Mouse (Mus musculus): ENCODE data around the gene Prrc2c. TPM values are rescaled to one million over a fixed set of nuclear protein-coding genes. Genes with fewer than 3 reads are reported as not detected.
"Not testable (repeated sequence)": the region's sequence is repeated elsewhere in the genome, so short reads cannot be mapped to it uniquely, and the experiment has no call there.

The Prrc2c gene
- 147 TPM in 2 replicates for polyA plus RNA-seq (2015; fragmentation: Nextera tagmentation; extraction: Ambion mirVana)

DNA sequence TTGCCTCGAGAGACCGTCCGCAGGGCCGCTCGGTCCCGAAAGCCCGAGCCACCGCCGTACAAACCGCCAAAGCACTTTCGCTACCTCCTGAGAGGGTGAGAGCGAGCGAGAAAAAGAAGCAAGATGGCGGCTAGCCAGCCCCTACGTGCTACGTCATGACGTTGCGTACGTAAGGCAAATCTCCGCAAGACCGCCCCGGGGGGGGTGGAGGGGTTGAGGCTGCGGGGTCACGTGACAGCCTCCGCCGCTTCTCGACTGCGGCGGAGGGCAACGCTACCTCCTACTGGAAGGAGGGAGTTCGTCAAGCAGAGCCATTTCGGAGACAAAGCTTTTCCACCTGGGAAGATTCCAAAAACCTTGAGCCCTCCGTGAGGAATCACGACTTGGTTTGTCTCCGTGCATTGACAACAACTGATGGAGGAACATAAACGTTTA is at the start of gene Prrc2c:
Prrc2c (minus strand) TSS at position 156 of the 435 bp plus-strand sequence.
- peak within 1 kb of the TSS; percentile 97 for H3K4me3 ChIP-seq (ENCODE audit: low read length)
- peak within 1 kb of the TSS; percentile 99 for H3K9ac ChIP-seq (ENCODE audit: low read length)
- no peaks in the 10 kb centered on the region for H3K9me3 ChIP-seq (ENCODE audit: control insufficient read depth, low read length)
- H3K4me1 ChIP-seq (replicated peaks; ENCODE audit: control insufficient read depth, insufficient read depth, low read length): peaks cover 10% of the 10 kb centered on the region; the same call in 1 of the 2 replicates
- H3K27me3 ChIP-seq (ENCODE audit: control insufficient read depth, insufficient read depth, low read depth, low read length): no peaks in the 10 kb centered on the region
- peak within 1 kb of the TSS; percentile 93 for H3K4me2 ChIP-seq (ENCODE audit: low read depth, low read length)
- ATAC-seq (ENCODE audit: low read depth): peak; percentile 96
- H3K27ac ChIP-seq (ENCODE audit: low read length): peak within 1 kb of the TSS; percentile 100
- no peaks in the 10 kb centered on the region for H3K36me3 ChIP-seq (ENCODE audit: control insufficient read depth, insufficient read depth, low read length)
- whole genome bisulfite sequencing: under 1% methylated on average over 36 of the region's 36 CpGs

DNA sequence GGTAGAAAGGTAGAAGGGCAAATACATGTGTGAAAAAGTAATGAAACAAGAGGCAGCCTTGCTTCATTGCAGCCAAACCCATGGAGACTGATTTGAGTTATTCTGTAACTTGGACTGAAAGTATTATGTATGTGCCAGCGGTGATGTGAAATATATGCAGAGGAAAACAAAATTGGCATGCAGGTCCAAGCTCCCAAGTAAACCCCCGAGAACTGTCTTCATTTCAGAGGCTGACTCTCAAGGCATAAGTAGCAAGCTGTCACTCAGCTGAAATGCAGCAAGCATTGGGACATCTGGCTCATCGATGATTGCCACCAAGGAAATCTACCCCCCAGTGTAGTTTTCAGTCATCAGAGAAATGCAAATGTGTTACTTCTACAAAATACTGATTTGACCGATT is 44.9 kb upstream of the Prrc2c start:
- Histone ChIP-seq H3K4me2 (ENCODE audit: low read depth, low read length) (no peak overlapping the region), H3K36me3 (ENCODE audit: control insufficient read depth, insufficient read depth, low read length) (no peaks in the 10 kb centered on the region), H3K4me1 (replicated peaks; ENCODE audit: control insufficient read depth, insufficient read depth, low read length) (no peaks in the 10 kb centered on the region), H3K4me3 (ENCODE audit: low read length) (no peak overlapping the region), H3K9ac (ENCODE audit: low read length) (no peak overlapping the region), H3K27me3 (ENCODE audit: control insufficient read depth, insufficient read depth, low read depth, low read length) (no peaks in the 10 kb centered on the region), H3K9me3 (ENCODE audit: control insufficient read depth, low read length) (no peaks in the 10 kb centered on the region), H3K27ac (ENCODE audit: low read length) (no peak overlapping the region)
- 72% methylated on average over 4 of the region's 4 CpGs for WGBS
- ATAC-seq (ENCODE audit: low read depth): no peak

DNA sequence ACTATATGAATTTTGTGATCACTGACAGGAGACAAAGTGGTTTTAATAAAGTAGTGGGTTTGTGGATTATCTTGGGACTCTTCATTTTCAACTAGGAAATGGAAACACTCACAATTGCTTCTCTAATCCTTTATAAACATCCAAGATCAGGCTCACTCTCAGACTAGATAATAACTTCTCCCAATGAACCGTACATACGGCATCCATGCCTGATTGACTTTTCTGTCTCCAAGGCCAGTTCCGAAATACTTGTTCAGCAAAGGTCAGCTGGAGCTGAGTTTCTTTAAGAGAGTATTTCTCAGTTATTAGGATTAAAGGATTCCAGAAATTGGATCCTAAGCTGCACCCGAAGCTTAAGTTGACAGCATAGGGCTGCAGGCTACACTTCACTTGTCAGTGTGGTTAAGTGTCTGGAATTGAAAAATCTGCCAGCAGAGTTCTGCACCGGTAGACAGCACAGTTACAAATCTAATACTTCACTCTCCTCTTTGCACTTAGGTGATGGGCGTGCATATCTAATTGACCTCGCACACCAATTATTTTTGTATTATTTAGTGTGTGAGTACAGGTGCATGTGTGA is 43.4 kb upstream of the Prrc2c start:
- Histone ChIP-seq H3K9ac (ENCODE audit: low read length) (no peak overlapping the region), H3K27ac (ENCODE audit: low read length) (no peak overlapping the region), H3K27me3 (ENCODE audit: control insufficient read depth, insufficient read depth, low read depth, low read length) (no peaks in the 10 kb centered on the region), H3K4me2 (ENCODE audit: low read depth, low read length) (no peak overlapping the region), H3K4me1 (replicated peaks; ENCODE audit: control insufficient read depth, insufficient read depth, low read length) (no peaks in the 10 kb centered on the region), H3K4me3 (ENCODE audit: low read length) (no peak overlapping the region), H3K9me3 (ENCODE audit: control insufficient read depth, low read length) (no peaks in the 10 kb centered on the region), H3K36me3 (ENCODE audit: control insufficient read depth, insufficient read depth, low read length) (no peaks in the 10 kb centered on the region)
- 77% methylated on average over 7 of the region's 7 CpGs for WGBS
- no peak for ATAC-seq (ENCODE audit: low read depth)

DNA sequence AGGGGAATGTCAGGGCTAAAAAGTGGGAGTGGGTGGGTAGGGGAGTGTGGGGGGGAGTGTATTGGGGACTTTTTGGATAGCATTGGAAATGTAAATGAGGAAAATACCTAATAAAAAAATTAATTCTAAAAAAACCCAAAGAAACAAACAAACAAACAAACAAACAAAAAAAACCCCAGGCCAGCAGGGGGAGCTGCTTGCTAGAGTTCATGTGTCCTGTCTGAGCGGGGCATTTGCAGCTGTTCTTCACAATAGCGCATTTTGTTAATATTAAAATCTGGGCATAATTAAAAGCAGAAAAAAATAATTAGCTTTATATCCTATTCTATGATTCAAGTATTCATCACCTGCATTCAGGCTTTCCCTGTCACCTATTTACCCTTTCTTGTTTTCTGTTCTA is 40.7 kb upstream of the Prrc2c start:
- not testable (repeated sequence) for H3K9me3 ChIP-seq (ENCODE audit: control insufficient read depth, low read length); H3K4me3 ChIP-seq (ENCODE audit: low read length); H3K4me1 ChIP-seq (replicated peaks; ENCODE audit: control insufficient read depth, insufficient read depth, low read length); H3K27me3 ChIP-seq (ENCODE audit: control insufficient read depth, insufficient read depth, low read depth, low read length); H3K36me3 ChIP-seq (ENCODE audit: control insufficient read depth, insufficient read depth, low read length); H3K27ac ChIP-seq (ENCODE audit: low read length); H3K9ac ChIP-seq (ENCODE audit: low read length); ATAC-seq (ENCODE audit: low read depth); H3K4me2 ChIP-seq (ENCODE audit: low read depth, low read length)
- 84% methylated on average over 2 of the region's 2 CpGs for WGBS

DNA sequence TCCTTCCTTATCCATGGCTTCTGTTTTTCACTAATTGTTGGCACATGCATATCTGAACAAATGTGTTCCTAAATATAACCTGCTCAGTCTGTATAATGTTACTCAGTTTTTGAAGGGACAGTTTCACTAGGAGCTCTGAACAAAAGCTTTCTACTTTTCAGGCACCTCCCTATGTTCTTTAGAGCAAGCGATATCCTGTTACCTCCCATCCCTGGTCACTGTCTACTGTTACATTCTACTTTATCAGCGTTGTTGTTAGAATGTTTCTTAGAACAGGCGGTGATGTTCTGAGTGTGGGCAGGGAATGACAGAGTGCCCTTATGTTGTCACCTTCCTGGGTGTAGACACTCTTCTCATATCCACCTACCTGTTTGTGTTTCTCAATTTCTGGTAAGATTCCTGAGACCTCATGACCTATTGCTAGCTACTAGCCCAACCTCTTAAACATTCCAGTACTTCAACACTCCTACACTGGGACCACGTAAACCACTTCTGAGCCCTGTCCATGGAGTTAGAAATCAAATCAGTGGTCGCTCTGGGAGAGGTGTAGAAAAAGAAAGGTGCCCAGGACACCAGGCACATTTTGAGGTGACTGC is 37.7 kb upstream of the Prrc2c start:
- H3K4me1 ChIP-seq (replicated peaks; ENCODE audit: control insufficient read depth, insufficient read depth, low read length): no peaks in the 10 kb centered on the region

DNA sequence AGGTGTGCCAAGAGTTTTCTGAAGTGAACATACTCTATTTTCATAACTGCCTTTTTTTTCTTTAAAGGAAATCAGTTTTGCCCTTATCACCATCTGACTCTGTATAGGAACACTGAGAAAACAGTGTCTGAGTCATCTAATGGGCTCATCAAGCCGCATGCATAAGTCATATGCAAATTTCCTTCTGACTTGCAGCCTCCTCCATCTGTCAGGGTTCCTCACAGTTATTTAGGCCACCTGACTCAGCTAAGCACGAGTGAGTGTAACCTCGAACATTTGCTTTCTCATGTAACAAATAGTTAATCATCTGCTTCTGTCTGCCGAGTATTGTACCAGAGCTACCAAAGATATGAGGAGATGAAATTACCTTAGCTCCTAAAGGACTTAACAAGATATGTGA is 33.3 kb upstream of the Prrc2c start:
- Histone ChIP-seq H3K9ac (ENCODE audit: low read length) (no peak overlapping the region), H3K27ac (ENCODE audit: low read length) (no peak overlapping the region), H3K4me3 (ENCODE audit: low read length) (no peak overlapping the region), H3K27me3 (ENCODE audit: control insufficient read depth, insufficient read depth, low read depth, low read length) (no peaks in the 10 kb centered on the region), H3K36me3 (ENCODE audit: control insufficient read depth, insufficient read depth, low read length) (no peaks in the 10 kb centered on the region), H3K4me1 (replicated peaks; ENCODE audit: control insufficient read depth, insufficient read depth, low read length) (no peaks in the 10 kb centered on the region), H3K4me2 (ENCODE audit: low read depth, low read length) (no peak overlapping the region), H3K9me3 (ENCODE audit: control insufficient read depth, low read length) (no peaks in the 10 kb centered on the region)
- WGBS: 49% methylated on average over 4 of the region's 4 CpGs
- no peak for ATAC-seq (ENCODE audit: low read depth)

More for the DNA sequence above, 37.7 kb upstream of the Prrc2c start:
- Histone ChIP-seq H3K27me3 (ENCODE audit: control insufficient read depth, insufficient read depth, low read depth, low read length) (no peaks in the 10 kb centered on the region), H3K9ac (ENCODE audit: low read length) (no peak overlapping the region), H3K4me2 (ENCODE audit: low read depth, low read length) (no peak overlapping the region), H3K27ac (ENCODE audit: low read length) (no peak overlapping the region), H3K36me3 (ENCODE audit: control insufficient read depth, insufficient read depth, low read length) (no peaks in the 10 kb centered on the region), H3K4me3 (ENCODE audit: low read length) (no peak overlapping the region), H3K9me3 (ENCODE audit: control insufficient read depth, low read length) (no peaks in the 10 kb centered on the region)
- WGBS: 63% methylated on average over 5 of the region's 5 CpGs
- ATAC-seq (ENCODE audit: low read depth): no peak; the same call in 1 of the 2 replicates

DNA sequence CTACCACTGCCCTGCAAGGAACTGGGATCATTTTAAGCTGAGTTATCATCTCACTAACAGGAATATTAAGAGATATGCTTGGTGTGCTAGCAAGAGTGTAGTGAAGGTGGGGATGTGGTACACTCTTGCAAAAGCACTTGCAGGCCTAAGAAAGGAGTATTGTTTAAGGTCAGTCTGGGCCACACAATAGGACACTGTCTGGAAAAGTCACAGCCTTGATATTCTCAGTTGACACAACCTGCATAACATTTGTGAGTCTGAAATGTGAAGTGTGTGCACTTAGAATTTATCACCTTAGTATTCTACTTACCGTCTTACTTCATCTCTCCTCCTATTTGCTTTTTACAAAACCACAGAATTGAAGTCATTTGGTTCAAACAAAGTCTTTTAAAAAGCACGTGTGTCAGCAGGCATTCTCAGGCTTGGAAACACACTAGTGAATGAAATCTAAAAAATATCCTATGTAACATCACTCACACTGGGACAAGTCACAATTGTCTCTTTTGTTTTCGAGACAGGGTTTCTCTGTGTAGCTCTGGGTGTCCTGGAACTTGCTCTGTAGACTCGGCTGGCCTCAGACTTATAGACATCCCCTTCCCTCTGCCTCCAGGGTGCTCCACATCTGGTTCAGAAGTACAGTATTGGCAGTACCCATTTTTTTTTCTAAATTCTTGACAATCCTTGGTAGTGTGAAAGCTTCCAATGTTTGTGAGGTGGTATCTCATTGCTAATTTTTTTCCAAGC is 31.4 kb upstream of the Prrc2c start:
- Histone ChIP-seq H3K4me2 (ENCODE audit: low read depth, low read length) (no peak overlapping the region), H3K4me3 (ENCODE audit: low read length) (no peak overlapping the region), H3K36me3 (ENCODE audit: control insufficient read depth, insufficient read depth, low read length) (no peaks in the 10 kb centered on the region), H3K9ac (ENCODE audit: low read length) (no peak overlapping the region), H3K27me3 (ENCODE audit: control insufficient read depth, insufficient read depth, low read depth, low read length) (no peaks in the 10 kb centered on the region), H3K4me1 (replicated peaks; ENCODE audit: control insufficient read depth, insufficient read depth, low read length) (no peaks in the 10 kb centered on the region), H3K27ac (ENCODE audit: low read length) (peak overlapping the region; percentile 27; the same call in 1 of the 2 replicates), H3K9me3 (ENCODE audit: control insufficient read depth, low read length) (no peaks in the 10 kb centered on the region)
- 49% methylated on average over 4 of the region's 4 CpGs for WGBS
- ATAC-seq (ENCODE audit: low read depth): peak; percentile 86

DNA sequence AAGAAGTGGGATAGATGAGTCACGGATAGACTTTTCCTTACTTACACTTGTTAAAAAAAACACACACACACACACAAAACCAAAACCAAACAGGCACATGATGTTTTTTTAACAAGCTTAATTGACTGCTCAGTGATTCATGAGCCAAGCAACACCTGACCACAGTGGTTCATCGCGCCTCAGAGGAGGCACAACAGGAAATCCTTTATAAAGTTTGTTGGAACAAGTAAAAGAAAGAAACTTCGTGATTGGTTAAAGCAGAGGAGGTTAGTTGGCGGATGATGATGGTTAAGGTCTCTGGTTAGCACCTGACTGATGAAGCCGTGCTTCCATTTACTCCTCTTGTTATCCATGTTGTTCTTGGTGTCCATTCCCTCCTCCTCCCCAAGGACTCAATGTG is 11.7 kb upstream of the Prrc2c start:
- 80% methylated on average over 6 of the region's 6 CpGs for whole genome bisulfite sequencing
- no peak overlapping the region for H3K4me3 ChIP-seq (ENCODE audit: low read length)
- H3K9me3 ChIP-seq (ENCODE audit: control insufficient read depth, low read length): no peaks in the 10 kb centered on the region
- H3K9ac ChIP-seq (ENCODE audit: low read length): no peak overlapping the region
- no peak for ATAC-seq (ENCODE audit: low read depth)
- H3K4me1 ChIP-seq (replicated peaks; ENCODE audit: control insufficient read depth, insufficient read depth, low read length): no peaks in the 10 kb centered on the region
- no peaks in the 10 kb centered on the region for H3K36me3 ChIP-seq (ENCODE audit: control insufficient read depth, insufficient read depth, low read length)
- no peak overlapping the region for H3K27ac ChIP-seq (ENCODE audit: low read length)
- H3K27me3 ChIP-seq (ENCODE audit: control insufficient read depth, insufficient read depth, low read depth, low read length): no peaks in the 10 kb centered on the region
- H3K4me2 ChIP-seq (ENCODE audit: low read depth, low read length): no peak overlapping the region

DNA sequence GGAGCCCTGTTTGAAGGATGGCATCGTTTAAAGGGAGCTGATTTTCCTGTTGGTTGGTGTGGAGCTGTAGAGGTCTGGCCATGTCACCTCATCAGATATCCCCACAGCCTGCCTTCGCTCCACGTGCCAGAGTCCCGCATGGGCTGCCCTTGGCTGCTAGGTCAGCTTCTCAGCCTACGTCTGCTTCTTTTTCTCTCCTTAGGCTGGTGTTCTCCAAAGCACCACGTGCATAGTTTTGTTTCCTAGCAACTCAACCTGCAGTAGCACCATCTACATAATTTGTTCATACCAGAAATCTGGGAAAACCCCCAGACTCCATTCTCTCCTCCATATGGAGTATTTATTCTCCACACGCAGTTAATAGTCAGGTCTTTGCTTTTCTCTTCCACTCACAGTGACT is 9.3 kb upstream of the Prrc2c start:
- Histone ChIP-seq H3K4me1 (replicated peaks; ENCODE audit: control insufficient read depth, insufficient read depth, low read length) (no peaks in the 10 kb centered on the region), H3K9ac (ENCODE audit: low read length) (no peak overlapping the region), H3K9me3 (ENCODE audit: control insufficient read depth, low read length) (no peaks in the 10 kb centered on the region), H3K4me2 (ENCODE audit: low read depth, low read length) (no peak overlapping the region), H3K4me3 (ENCODE audit: low read length) (no peak overlapping the region), H3K27ac (ENCODE audit: low read length) (no peak overlapping the region), H3K36me3 (ENCODE audit: control insufficient read depth, insufficient read depth, low read length) (no peaks in the 10 kb centered on the region), H3K27me3 (ENCODE audit: control insufficient read depth, insufficient read depth, low read depth, low read length) (no peaks in the 10 kb centered on the region)
- WGBS: 40% methylated on average over 7 of the region's 7 CpGs
- ATAC-seq (ENCODE audit: low read depth): no peak

Measured in lung, embryonic 16.5 days (tissue).